Mouse (Mus musculus) frontal cortex, adult 2 months (tissue): ENCODE measurements around the gene Gm10800. TPM values are rescaled to one million over a fixed set of nuclear protein-coding genes. Genes with fewer than 3 reads are reported as not detected.
"Not testable (repeated sequence)": the region's sequence is repeated elsewhere in the genome, so short reads cannot be mapped to it uniquely, and the experiment has no call there.

Source experiments
- DNase-seq, 2 experiments: peaks; one replicate each; pipeline ENCODE4 v3.0.0; 2022; ENCODE audit warnings: low spot score in 1 of 2; ENCODE audit errors: extremely low spot score in 1 of 2
- polyA plus RNA-seq: library from polyadenylated mRNA; depleted of rRNA; stranded (reverse); fragments of >200 nt; gene quantifications from 2 replicates; pipeline ENCODE4 v1.2.3, GENCODE M21; 2012; rRNA removed

Gm10800 gene
- 2.2 and 2.4 TPM in 2 replicates for polyA plus RNA-seq

GRCm38 (mm10) chr2:98667201-98667600 is at the start of gene Gm10800:
Gm10800 (minus strand) TSS chr2:98667301.
- DNase-seq, result not testable (repeated sequence)

- DNase-seq, result no peak
Observed at GRCm38 (mm10) chr2:98697533-98697932, 30.4 kb upstream of the Gm10800 start.

- not testable (repeated sequence) for DNase-seq
Observed at GRCm38 (mm10) chr2:98661937-98662336, 5.2 kb downstream of the Gm10800 start, which contains the start of gene Gm10801. Gm10801 (plus strand) TSS chr2:98662237.

Other genes with a start within 250 kb of the Gm10800 start
- 0.56 and 1.6 TPM in 2 replicates for gene Gm10801, start 5.1 kb downstream of the Gm10800 start, polyA plus RNA-seq